In the genomic region with DNA sequence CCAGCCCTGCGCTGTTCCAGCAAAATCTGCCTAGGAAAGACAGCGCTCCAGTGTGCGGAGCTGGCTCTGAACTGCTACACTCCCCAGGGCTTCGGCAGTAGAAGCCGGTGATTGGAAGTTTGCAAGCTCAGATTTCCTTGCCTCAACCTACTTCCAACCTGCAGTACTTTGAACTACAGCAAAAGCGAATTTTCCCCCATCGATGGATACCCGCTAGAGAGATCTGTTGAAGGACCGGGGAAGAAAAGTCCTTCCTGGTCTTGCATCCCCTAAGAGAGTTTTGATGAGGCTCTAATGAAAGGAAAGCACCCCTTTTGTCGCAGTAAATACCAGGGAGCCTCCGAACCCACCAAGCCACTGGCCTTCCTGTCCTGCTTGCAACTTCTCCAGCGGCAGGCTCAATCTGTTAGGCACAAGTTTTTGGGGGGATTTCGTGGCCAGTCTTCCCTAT, we compare ENCODE assay signal across 10 mouse cellular contexts. TPM values are rescaled to one million over a fixed set of nuclear protein-coding genes. Genes with fewer than 3 reads are reported as not detected.
A peak's percentile ranks its signal among the peaks of the same experiment; 100 is the strongest.
DNase-seq lines count a peak whose midpoint lies in the region; ATAC-seq lines count a peak whose summit lies in the region.
"Had no signal": no experiment of that assay in that cellular context is flagged by ENCODE, and none has a peak within 500 bp of the region (broad histone marks: within the 10 kb centered on the region; RNA-seq: fewer than 3 reads in every experiment).

No protein-coding gene starts in this region.

- no peaks in the 10 kb centered on the region for H3K36me3 ChIP-seq in forebrain, embryonic 14.5 days (ENCODE audit: control insufficient read depth, insufficient read depth, low read length)
- no peaks in the 10 kb centered on the region for H3K36me3 ChIP-seq in midbrain, embryonic 12.5 days

- peak overlapping the region; percentile 57 for H3K4me2 ChIP-seq in forebrain, embryonic 14.5 days (ENCODE audit: low read length)
- peak overlapping the region; percentile 59 for H3K4me2 ChIP-seq in midbrain, embryonic 12.5 days (replicated peaks)

- intact Hi-C loops in heart, postnatal 36 days (cut with DNase I), result no loop called here

- H3K9me3 ChIP-seq in forebrain, embryonic 14.5 days (replicated peaks; ENCODE audit: control insufficient read depth, low read length), result no peaks in the 10 kb centered on the region
- H3K9me3 ChIP-seq in midbrain, embryonic 12.5 days, result no peaks in the 10 kb centered on the region

- H3K9ac ChIP-seq in forebrain, embryonic 14.5 days (ENCODE audit: low read length), result peak overlapping the region; percentile 59
- peak overlapping the region; percentile 59 for H3K9ac ChIP-seq in midbrain, embryonic 12.5 days (replicated peaks)
- H3K9ac ChIP-seq: liver, embryonic 14.5 days had no signal

- H3K4me1 ChIP-seq in forebrain, embryonic 14.5 days (ENCODE audit: control insufficient read depth, insufficient read depth, low read length), result peaks cover 7% of the 10 kb centered on the region; the same call in 1 of the 2 replicates
- H3K4me1 ChIP-seq in midbrain, embryonic 12.5 days, result peaks cover 16% of the 10 kb centered on the region

- peak; percentile 4 for DNase-seq in R1 (ENCODE audit: low read depth, low spot score)
- peak; percentile 72 to 77 for DNase-seq in cerebellum, postnatal 10 days
- DNase-seq in forebrain, embryonic 14.5 days (ENCODE audit: low spot score), result peak; percentile 39
- no peak for DNase-seq in gastrocnemius, postnatal 25 days
- DNase-seq in heart, postnatal 36 days, result no peak
- no peak for DNase-seq in kidney, adult 8-10 months

- ATAC-seq in forebrain, embryonic 14.5 days, result no peak
- ATAC-seq in midbrain, embryonic 12.5 days (ENCODE audit: low FRiP score, low read depth), result no peak
- no peak for ATAC-seq in megakaryocyte, adult 5-6 weeks (ENCODE audit: poor library complexity, severe bottlenecking)

- WGBS in forebrain, embryonic 14.5 days, result 9% methylated on average over 13 of the region's 13 CpGs
- WGBS in midbrain, embryonic 12.5 days, result 2% methylated on average over 13 of the region's 13 CpGs

- H3K27me3 ChIP-seq in forebrain, embryonic 14.5 days (replicated peaks; ENCODE audit: control insufficient read depth, insufficient read depth, low read length), result peaks cover 51% of the 10 kb centered on the region
- peaks cover 64% of the 10 kb centered on the region for H3K27me3 ChIP-seq in midbrain, embryonic 12.5 days

- peak overlapping the region; percentile 29 for H3K4me3 ChIP-seq in forebrain, embryonic 14.5 days (ENCODE audit: low read depth, low read length)
- H3K4me3 ChIP-seq in midbrain, embryonic 12.5 days, result peak overlapping the region; percentile 34

- peak overlapping the region; percentile 78 for H3K27ac ChIP-seq in forebrain, embryonic 14.5 days (ENCODE audit: low read depth, low read length)
- H3K27ac ChIP-seq in midbrain, embryonic 12.5 days (replicated peaks), result peak overlapping the region; percentile 85
- H3K27ac ChIP-seq: liver, embryonic 14.5 days had no signal

RNA-seq across cellular contexts. Expression of a gene that starts 10.2 kb away (rescaled TPM):
- polyA plus RNA-seq in forebrain, embryonic 14.5 days (2014; fragmentation: Nextera tagmentation; extraction: Ambion mirVana), result 45.1 and 56.3 TPM in 2 replicates
- polyA plus RNA-seq in midbrain, embryonic 12.5 days (2016; fragmentation: Nextera tagmentation; extraction: Ambion mirVana), result 44.6 and 76.9 TPM in 2 replicates
- not detected for total RNA-seq in gastrocnemius, postnatal 25 days (2021)
- not detected for total RNA-seq in heart, postnatal 36 days (2021)
- total RNA-seq in megakaryocyte, adult 5-6 weeks (2015), result not detected in 2 replicates
- total RNA-seq in megakaryocyte, adult 5-6 weeks (2017), result not detected in 2 replicates
- polyA plus RNA-seq: heart, embryonic 14.5 days had no signal

RNA-seq across cellular contexts. Expression of a gene that starts 13.6 kb away (rescaled TPM):
- polyA plus RNA-seq in forebrain, embryonic 14.5 days (2014; fragmentation: Nextera tagmentation; extraction: Ambion mirVana), result 14.4 and 14.8 TPM in 2 replicates
- 11.9 and 17.2 TPM in 2 replicates for polyA plus RNA-seq in midbrain, embryonic 12.5 days (2016; fragmentation: Nextera tagmentation; extraction: Ambion mirVana)
- 1 to 10 TPM in 1 of 2 experiments, under 1 TPM in 1; 0.08 to 1.9 TPM for total RNA-seq in gastrocnemius, postnatal 25 days (2021)
- under 1 TPM in 1 of 2 experiments, not detected in 1; 0.61 TPM for total RNA-seq in heart, postnatal 36 days (2021)
- not detected in 2 replicates for total RNA-seq in megakaryocyte, adult 5-6 weeks (2015)
- total RNA-seq in megakaryocyte, adult 5-6 weeks (2017), result not detected in 2 replicates
- polyA plus RNA-seq: heart, embryonic 14.5 days had no signal

Comparison
In these comparisons a context has a peak if more than half of its experiments do, and no peak if none do; other contexts are left out.
1. DNase-seq: peak in R1 (single experiment), cerebellum, postnatal 10 days (2 of 2) and forebrain, embryonic 14.5 days (single experiment); none in gastrocnemius, postnatal 25 days (single experiment), heart, postnatal 36 days (0 of 2) and kidney, adult 8-10 months (0 of 2).